In the genomic region with DNA sequence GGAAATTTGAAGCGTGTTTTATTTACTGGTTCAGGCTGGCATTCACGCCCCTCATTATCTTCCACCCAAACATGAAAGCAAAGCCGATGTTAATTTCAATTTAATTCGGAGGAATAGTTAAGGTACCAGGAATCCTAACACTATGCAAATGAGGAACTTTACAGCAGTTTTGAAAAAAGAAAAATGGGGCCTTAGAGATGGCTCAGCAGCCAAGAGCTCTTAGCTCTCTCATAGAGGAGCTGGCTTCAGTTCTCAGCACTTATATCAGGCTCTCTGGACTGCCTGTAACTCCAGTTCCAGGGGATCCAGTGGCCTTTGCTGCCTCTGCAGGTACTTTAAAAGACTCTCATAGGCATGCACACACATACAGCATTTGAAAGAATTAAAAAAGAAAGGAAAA, we compare ENCODE assay signal across 26 mouse cellular contexts. TPM values are rescaled to one million over a fixed set of nuclear protein-coding genes. Genes with fewer than 3 reads are reported as not detected.
DNase-seq lines count a peak whose midpoint lies in the region; ATAC-seq and TF ChIP-seq lines count a peak whose summit lies in the region.
"Had no signal": no experiment of that assay in that cellular context is flagged by ENCODE, and none has a peak within 500 bp of the region (broad histone marks: within the 10 kb centered on the region; RNA-seq: fewer than 3 reads in every experiment).

No protein-coding gene starts in this region.

- no peak for TF ChIP-seq POLR2A in brain, embryonic 14.5 days (IDR thresholded peaks at IDR 0.05; ENCODE audit: borderline replicate concordance, extremely low read depth, insufficient read depth, insufficient read length, poor library complexity, severe bottlenecking)

- peak overlapping the region; percentile 63; the same call in 1 of the 2 replicates for H3K27ac ChIP-seq in forebrain, embryonic 10.5 days
- no peak overlapping the region for H3K27ac ChIP-seq in forebrain, embryonic 11.5 days (ENCODE audit: low read depth, low read length)
- H3K27ac ChIP-seq in forebrain, embryonic 14.5 days (ENCODE audit: low read depth, low read length): peak overlapping the region; percentile 60
- no peak overlapping the region for H3K27ac ChIP-seq in forebrain, embryonic 16.5 days (ENCODE audit: low read length)
- no peak overlapping the region for H3K27ac ChIP-seq in hindbrain, postnatal 0 days
- H3K27ac ChIP-seq: embryonic facial prominence, embryonic 13.5 days; embryonic facial prominence, embryonic 15.5 days had no signal

- H3K9ac ChIP-seq in forebrain, embryonic 11.5 days (ENCODE audit: low read length): no peak overlapping the region
- H3K9ac ChIP-seq in forebrain, embryonic 14.5 days (ENCODE audit: low read length): no peak overlapping the region
- H3K9ac ChIP-seq in forebrain, embryonic 16.5 days (replicated peaks; ENCODE audit: low read depth, low read length): no peak overlapping the region
- H3K9ac ChIP-seq in hindbrain, postnatal 0 days (replicated peaks; ENCODE audit: low read length): no peak overlapping the region
- H3K9ac ChIP-seq: embryonic facial prominence, embryonic 13.5 days; embryonic facial prominence, embryonic 15.5 days had no signal

- no peaks in the 10 kb centered on the region for H3K9me3 ChIP-seq in forebrain, embryonic 10.5 days
- H3K9me3 ChIP-seq in forebrain, embryonic 11.5 days (ENCODE audit: control insufficient read depth, low read length): no peaks in the 10 kb centered on the region
- no peaks in the 10 kb centered on the region for H3K9me3 ChIP-seq in forebrain, embryonic 14.5 days (replicated peaks; ENCODE audit: control insufficient read depth, low read length)
- H3K9me3 ChIP-seq in forebrain, embryonic 16.5 days (ENCODE audit: control insufficient read depth, low read length): no peaks in the 10 kb centered on the region
- no peaks in the 10 kb centered on the region for H3K9me3 ChIP-seq in hindbrain, postnatal 0 days (ENCODE audit: low read length)
- H3K9me3 ChIP-seq: embryonic facial prominence, embryonic 13.5 days; embryonic facial prominence, embryonic 15.5 days had no signal

- 0 out of 2 replicates have a peak, but pooled peaks cover 1% of the 10 kb centered on the region for H3K36me3 ChIP-seq in forebrain, embryonic 10.5 days (replicated peaks)
- no peaks in the 10 kb centered on the region for H3K36me3 ChIP-seq in forebrain, embryonic 11.5 days (ENCODE audit: control insufficient read depth, insufficient read depth, low read length)
- H3K36me3 ChIP-seq in forebrain, embryonic 14.5 days (ENCODE audit: control insufficient read depth, insufficient read depth, low read length): no peaks in the 10 kb centered on the region
- no peaks in the 10 kb centered on the region for H3K36me3 ChIP-seq in forebrain, embryonic 16.5 days (ENCODE audit: control insufficient read depth, insufficient read depth)
- no peaks in the 10 kb centered on the region for H3K36me3 ChIP-seq in hindbrain, postnatal 0 days (ENCODE audit: insufficient read depth, low read length)
- H3K36me3 ChIP-seq: embryonic facial prominence, embryonic 13.5 days; embryonic facial prominence, embryonic 15.5 days; G1E had no signal

- no peak for TF ChIP-seq CTCF in brain, embryonic 14.5 days (IDR thresholded peaks at IDR 0.05; ENCODE audit: borderline replicate concordance, extremely low read depth, insufficient read depth, insufficient read length)
- TF ChIP-seq CTCF in hindbrain, postnatal 0 days (IDR thresholded peaks at IDR 0.05; ENCODE audit: low read depth): no peak

- H3K4me1 ChIP-seq in forebrain, embryonic 10.5 days: peaks cover 68% of the 10 kb centered on the region
- H3K4me1 ChIP-seq in forebrain, embryonic 11.5 days (replicated peaks; ENCODE audit: control insufficient read depth, insufficient read depth, low read length): peaks cover 3% of the 10 kb centered on the region; the same call in 1 of the 2 replicates
- H3K4me1 ChIP-seq in forebrain, embryonic 14.5 days (ENCODE audit: control insufficient read depth, insufficient read depth, low read length): peaks cover 16% of the 10 kb centered on the region
- H3K4me1 ChIP-seq in forebrain, embryonic 16.5 days (replicated peaks; ENCODE audit: control insufficient read depth, insufficient read depth, low read length): peaks cover 14% of the 10 kb centered on the region
- no peaks in the 10 kb centered on the region for H3K4me1 ChIP-seq in hindbrain, postnatal 0 days (ENCODE audit: insufficient read depth, low read length)

- no peak overlapping the region for H3K4me2 ChIP-seq in forebrain, embryonic 11.5 days (ENCODE audit: low read depth, low read length, severe bottlenecking)
- peak overlapping the region; percentile 23; the same call in 1 of the 2 replicates for H3K4me2 ChIP-seq in forebrain, embryonic 14.5 days (ENCODE audit: low read length)
- H3K4me2 ChIP-seq in forebrain, embryonic 16.5 days (ENCODE audit: low read length): no peak overlapping the region
- no peak overlapping the region for H3K4me2 ChIP-seq in hindbrain, postnatal 0 days (ENCODE audit: low read depth, low read length)
- H3K4me2 ChIP-seq: embryonic facial prominence, embryonic 13.5 days; embryonic facial prominence, embryonic 15.5 days had no signal

- no peaks in the 10 kb centered on the region for H3K27me3 ChIP-seq in forebrain, embryonic 10.5 days (ENCODE audit: poor library complexity, severe bottlenecking)
- no peaks in the 10 kb centered on the region for H3K27me3 ChIP-seq in forebrain, embryonic 11.5 days (ENCODE audit: control insufficient read depth, insufficient read depth, low read length)
- no peaks in the 10 kb centered on the region for H3K27me3 ChIP-seq in forebrain, embryonic 14.5 days (replicated peaks; ENCODE audit: control insufficient read depth, insufficient read depth, low read length)
- H3K27me3 ChIP-seq in forebrain, embryonic 16.5 days (replicated peaks; ENCODE audit: control insufficient read depth, insufficient read depth, low read length): no peaks in the 10 kb centered on the region
- no peaks in the 10 kb centered on the region for H3K27me3 ChIP-seq in hindbrain, postnatal 0 days (ENCODE audit: insufficient read depth, low read length)
- H3K27me3 ChIP-seq: CH12.LX; embryonic facial prominence, embryonic 13.5 days; embryonic facial prominence, embryonic 15.5 days; Patski had no signal

- WGBS in forebrain, embryonic 10.5 days: 81% methylated on average over 4 of the region's 4 CpGs
- WGBS in forebrain, embryonic 11.5 days: 63% methylated on average over 4 of the region's 4 CpGs
- 23% methylated on average over 4 of the region's 4 CpGs for WGBS in forebrain, embryonic 14.5 days
- WGBS in forebrain, embryonic 16.5 days: 25% methylated on average over 4 of the region's 4 CpGs
- 80% methylated on average over 4 of the region's 4 CpGs for WGBS in hindbrain, postnatal 0 days

- no peak for ATAC-seq in forebrain, embryonic 11.5 days (replicated peaks; ENCODE audit: low FRiP score)
- peak; percentile 70 for ATAC-seq in forebrain, embryonic 14.5 days
- ATAC-seq in forebrain, embryonic 16.5 days: peak; percentile 72
- ATAC-seq in hindbrain, postnatal 0 days: no peak
- ATAC-seq: activated CD4-positive, CD25-positive, alpha-beta regulatory T cell, adult 4 months; CD4-positive, CD25-positive, alpha-beta regulatory T cell, adult 4 months had no signal

- DNase-seq in forebrain, embryonic 10.5 days (ENCODE audit: extremely low spot score, low spot score): no peak
- DNase-seq in forebrain, embryonic 11.5 days (ENCODE audit: low spot score): no peak
- DNase-seq in brain, embryonic 14.5 days (ENCODE audit: low read depth): peak; percentile 64
- peak; percentile 60 for DNase-seq in forebrain, embryonic 14.5 days (ENCODE audit: low spot score)
- DNase-seq in hindbrain, postnatal 0 days (ENCODE audit: low spot score): no peak
- no peak for DNase-seq in urinary bladder, adult 2 months (ENCODE audit: low spot score)
- DNase-seq: adrenal gland, adult 8-10 months; adrenal gland, postnatal 14 days; adrenal gland, postnatal 36 days; B cell, adult 2 months; cerebellum, adult 11 months; cerebellum, adult 18-20 months; cerebellum, adult 8-10 months; cerebellum, adult 9-11 months; cerebellum, postnatal 14 days; cerebellum, postnatal 36 days; embryo, embryonic 11 days had no signal

- no peak overlapping the region for H3K4me3 ChIP-seq in forebrain, embryonic 10.5 days
- H3K4me3 ChIP-seq in forebrain, embryonic 11.5 days (ENCODE audit: low read depth, low read length): no peak overlapping the region
- no peak overlapping the region for H3K4me3 ChIP-seq in forebrain, embryonic 14.5 days (ENCODE audit: low read depth, low read length)
- no peak overlapping the region for H3K4me3 ChIP-seq in forebrain, embryonic 16.5 days (replicated peaks; ENCODE audit: low read length)
- no peak overlapping the region for H3K4me3 ChIP-seq in hindbrain, postnatal 0 days (ENCODE audit: low read length)
- H3K4me3 ChIP-seq: embryonic facial prominence, embryonic 13.5 days; embryonic facial prominence, embryonic 15.5 days; erythroblast, embryonic 14.5 days had no signal

RNA-seq across cellular contexts. Expression of a gene that starts 19.1 kb away (rescaled TPM):
- 22.9 and 24.5 TPM in 2 replicates for polyA plus RNA-seq in forebrain, embryonic 10.5 days (2016; fragmentation: Nextera tagmentation; extraction: Ambion mirVana)
- polyA plus RNA-seq in forebrain, embryonic 11.5 days (2014; fragmentation: Nextera tagmentation; extraction: Ambion mirVana): 36.2 and 39.0 TPM in 2 replicates
- 3.9 and 4.3 TPM in 2 replicates for polyA plus RNA-seq in brain, embryonic 14.5 days (2012; rRNA removed)
- polyA plus RNA-seq in forebrain, embryonic 14.5 days (2014; fragmentation: Nextera tagmentation; extraction: Ambion mirVana): 8.5 and 9.4 TPM in 2 replicates
- polyA plus RNA-seq in forebrain, embryonic 16.5 days (2015; fragmentation: Nextera tagmentation; extraction: Ambion mirVana): 11.9 and 14.8 TPM in 2 replicates
- total RNA-seq in hindbrain, postnatal 0 days (2014; rRNA removed): 2.5 and 4.4 TPM in 2 replicates
- 2.3 and 3.1 TPM in 2 replicates for polyA plus RNA-seq in hindbrain, postnatal 0 days (2015; fragmentation: Nextera tagmentation; extraction: Ambion mirVana)
- 1.9 and 2.6 TPM in 2 replicates for polyA plus RNA-seq in urinary bladder, adult 2 months (2012; rRNA removed)
- polyA plus RNA-seq: CD4-positive, CD25-positive, alpha-beta regulatory T cell, adult 4 months; G1E had no signal

Comparison
In these comparisons a context has a peak if more than half of its experiments do, and no peak if none do; other contexts are left out.
1. DNase-seq: peak in brain, embryonic 14.5 days (single experiment) and forebrain, embryonic 14.5 days (single experiment); none in forebrain, embryonic 10.5 days (single experiment), forebrain, embryonic 11.5 days (single experiment), hindbrain, postnatal 0 days (single experiment) and urinary bladder, adult 2 months (single experiment).
2. H3K27ac ChIP-seq: peak in forebrain, embryonic 10.5 days (single experiment) and forebrain, embryonic 14.5 days (single experiment); none in forebrain, embryonic 11.5 days (single experiment), forebrain, embryonic 16.5 days (single experiment) and hindbrain, postnatal 0 days (single experiment).
3. ATAC-seq: peak in forebrain, embryonic 14.5 days (single experiment) and forebrain, embryonic 16.5 days (single experiment); none in forebrain, embryonic 11.5 days (single experiment) and hindbrain, postnatal 0 days (single experiment).